Mouse (Mus musculus) CD4-positive helper T cell, adult 2 months (primary cell): Measurements from ENCODE around the gene Nudcd3.

ENCODE experiments used
- DNase-seq: peaks from one replicate; pipeline ENCODE4 v3.0.0-alpha.2; 2012; ENCODE audit warnings: low read depth, missing footprints, low spot score

Nudcd3 gene

GRCm38 (mm10) chr11:6178673-6179166 lies 21.5 kb downstream of the Nudcd3 start:
- DNase-seq, result peak; percentile 72

- no peak for DNase-seq
Measured at GRCm38 (mm10) chr11:6177781-6178420, 22.3 kb downstream of the Nudcd3 start.

- no peak for DNase-seq
Measured at GRCm38 (mm10) chr11:6175506-6175905, 24.7 kb downstream of the Nudcd3 start.

DNA sequence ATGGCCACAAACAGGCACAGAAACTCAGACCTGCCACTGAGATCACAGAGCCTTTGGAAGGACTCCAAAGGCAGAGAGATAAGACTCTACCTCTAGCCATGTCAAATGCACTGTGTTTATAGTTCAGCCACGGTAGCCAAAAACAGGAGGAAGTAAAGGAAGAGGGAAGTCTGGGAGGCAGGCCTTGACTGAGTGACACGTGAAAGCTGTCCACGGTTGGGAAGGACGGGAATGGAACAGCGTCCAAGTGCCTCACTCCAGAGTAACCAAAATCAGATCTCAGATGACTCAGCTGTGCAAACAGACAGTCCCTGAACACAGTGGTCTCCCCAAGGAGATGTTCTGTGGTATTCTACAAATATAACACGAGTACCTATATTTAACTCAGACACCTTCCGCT lies 25.5 kb downstream of the Nudcd3 start:
- no peak for DNase-seq

DNA sequence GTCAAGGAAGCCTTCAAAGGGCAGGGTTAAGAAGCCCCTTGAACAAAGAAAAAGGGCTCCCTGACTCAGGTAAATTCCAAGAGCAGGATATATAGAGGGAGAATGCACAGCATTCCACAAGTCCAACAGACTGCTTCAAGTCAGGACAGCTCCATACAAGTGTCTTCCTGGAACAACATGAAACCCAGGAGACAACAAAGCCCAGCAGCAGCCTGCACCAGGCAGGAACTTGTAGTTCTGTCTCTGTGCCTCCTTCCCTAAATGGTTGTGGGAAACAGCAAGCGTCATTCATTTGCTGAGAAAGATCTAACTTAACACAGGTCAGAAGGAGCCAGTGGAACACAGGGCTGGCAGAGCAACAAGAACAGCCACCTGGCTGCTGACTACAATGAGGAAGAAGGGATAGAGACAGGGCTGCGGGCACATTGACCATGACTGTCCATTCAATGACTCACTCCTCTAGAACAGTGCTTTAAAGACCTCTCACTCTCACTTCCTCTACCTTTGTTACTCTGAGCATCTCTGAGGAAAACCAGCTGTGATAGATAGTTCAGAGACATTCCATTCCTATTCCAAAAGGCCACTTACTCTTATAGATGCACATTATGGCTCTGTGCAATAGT lies 31.1 kb downstream of the Nudcd3 start:
- no peak for DNase-seq

- DNase-seq, result no peak
Measured at GRCm38 (mm10) chr11:6166351-6166750, 33.9 kb downstream of the Nudcd3 start.

DNA sequence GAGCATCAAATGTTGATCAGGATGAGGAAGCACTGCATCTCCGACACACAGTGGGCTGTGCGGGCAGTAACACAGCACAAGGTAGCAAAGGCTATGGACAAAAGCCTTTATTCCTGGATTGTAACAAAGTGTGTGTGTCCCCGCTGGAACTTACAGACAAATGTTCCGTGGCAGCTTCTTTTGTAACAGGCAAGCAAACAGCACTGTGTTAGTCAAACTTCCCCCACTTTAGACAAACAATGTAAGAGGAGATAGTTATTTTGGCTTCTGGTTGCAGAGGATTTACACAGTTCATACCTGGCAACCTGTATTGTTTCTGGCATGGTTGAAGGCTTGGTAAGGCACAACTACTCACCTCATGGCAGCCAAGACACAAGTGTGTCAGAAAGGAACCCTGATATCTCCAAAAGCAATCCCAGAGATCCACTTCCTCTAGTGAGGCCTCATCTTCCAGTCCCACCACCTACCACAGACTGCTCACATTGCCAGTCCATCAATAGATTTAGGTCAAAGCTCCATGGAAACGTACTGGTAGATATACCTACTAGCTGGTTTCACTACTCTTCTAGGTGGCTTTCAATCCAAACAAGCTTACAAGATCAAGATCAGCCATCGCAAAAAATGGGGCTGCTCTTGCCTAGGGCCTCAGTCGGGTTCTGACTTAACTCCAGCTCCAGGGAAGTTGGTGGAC lies 34.7 kb downstream of the Nudcd3 start:
- DNase-seq, result no peak

GRCm38 (mm10) chr11:6164781-6165180 lies 35.4 kb downstream of the Nudcd3 start:
- no peak for DNase-seq

GRCm38 (mm10) chr11:6163706-6164105 lies 36.5 kb downstream of the Nudcd3 start:
- DNase-seq, result no peak

DNA sequence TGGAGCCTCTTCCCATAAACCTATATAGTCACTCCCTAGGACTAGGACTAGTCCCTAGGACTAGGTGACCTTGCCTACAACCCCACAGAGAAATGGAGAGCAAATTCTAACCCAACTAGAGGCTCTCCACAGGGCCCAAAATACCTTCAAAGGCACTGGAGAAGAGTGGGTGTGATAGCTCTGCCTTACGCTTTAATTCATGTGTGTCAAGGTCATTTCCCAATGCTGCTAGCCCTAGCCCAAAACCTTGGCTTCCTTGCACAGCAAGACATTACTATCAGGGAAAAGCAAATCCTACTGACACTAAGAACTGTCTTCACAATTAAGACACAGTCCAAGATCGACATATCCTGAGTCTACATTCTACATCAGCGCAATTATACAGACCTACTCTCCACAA lies 37.2 kb downstream of the Nudcd3 start:
- no peak for DNase-seq

DNA sequence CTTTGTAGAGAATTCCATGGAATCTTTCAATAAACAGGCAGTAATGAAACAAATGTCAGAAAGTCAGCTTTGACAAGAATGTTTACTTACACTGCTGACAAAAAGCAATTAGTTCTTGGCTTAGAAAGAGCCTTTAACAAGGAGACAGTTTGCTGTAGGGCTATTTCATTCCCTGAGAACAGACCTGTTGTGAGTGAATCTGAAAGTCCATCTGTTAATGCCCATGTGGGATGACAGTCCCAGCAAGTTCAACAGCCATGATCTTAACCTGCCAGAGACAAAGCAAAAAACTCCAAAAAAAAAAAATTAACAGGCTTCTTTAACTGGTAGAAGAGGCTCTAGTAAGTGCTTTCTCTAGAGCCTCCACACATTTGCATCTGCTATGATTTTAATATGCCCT lies 38.7 kb downstream of the Nudcd3 start:
- DNase-seq, result no peak

GRCm38 (mm10) chr11:6160663-6161271 lies 39.4 kb downstream of the Nudcd3 start:
- DNase-seq, result no peak

- DNase-seq, result no peak
Measured at GRCm38 (mm10) chr11:6159704-6160275, 40.4 kb downstream of the Nudcd3 start.

DNA sequence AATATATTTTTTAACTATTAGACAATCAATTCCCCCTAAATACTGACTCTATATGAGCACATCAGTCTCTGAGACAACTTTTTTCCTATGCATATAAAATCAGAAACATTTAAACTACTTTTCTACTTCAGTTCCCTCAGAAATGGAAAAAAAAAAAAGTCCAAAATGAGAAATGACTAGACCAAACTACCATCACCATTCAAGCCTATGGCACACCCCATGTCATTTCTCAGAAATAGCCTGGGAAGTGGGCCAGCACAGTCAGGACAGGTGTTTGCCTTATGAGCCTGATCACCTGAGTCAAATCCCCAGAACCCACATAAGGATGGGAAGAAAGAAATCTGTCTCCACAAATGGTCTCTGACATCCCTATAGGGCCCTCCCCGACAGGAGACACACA lies 41.7 kb downstream of the Nudcd3 start:
- no peak for DNase-seq

DNA sequence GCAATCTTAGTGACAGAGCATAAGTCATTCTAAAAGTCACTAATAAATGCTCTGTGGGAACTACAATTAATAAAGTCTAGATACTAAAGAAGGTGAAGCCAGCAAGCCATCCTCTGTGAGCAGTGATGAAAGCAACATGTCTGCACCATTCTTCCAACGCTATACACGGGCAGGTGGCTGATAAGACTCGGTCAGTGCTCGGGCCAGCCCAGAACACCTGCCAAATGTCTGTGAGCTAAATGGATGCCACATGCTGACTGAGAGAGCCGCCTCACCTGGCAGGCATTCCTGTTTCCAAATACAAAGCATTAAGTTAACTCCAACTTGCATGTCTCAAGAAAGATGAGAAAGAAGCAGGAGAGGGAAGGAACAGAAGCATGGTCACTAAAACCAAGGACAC lies 43.1 kb downstream of the Nudcd3 start:
- no peak for DNase-seq

GRCm38 (mm10) chr11:6156651-6157050 lies 43.6 kb downstream of the Nudcd3 start:
- DNase-seq, result no peak

DNA sequence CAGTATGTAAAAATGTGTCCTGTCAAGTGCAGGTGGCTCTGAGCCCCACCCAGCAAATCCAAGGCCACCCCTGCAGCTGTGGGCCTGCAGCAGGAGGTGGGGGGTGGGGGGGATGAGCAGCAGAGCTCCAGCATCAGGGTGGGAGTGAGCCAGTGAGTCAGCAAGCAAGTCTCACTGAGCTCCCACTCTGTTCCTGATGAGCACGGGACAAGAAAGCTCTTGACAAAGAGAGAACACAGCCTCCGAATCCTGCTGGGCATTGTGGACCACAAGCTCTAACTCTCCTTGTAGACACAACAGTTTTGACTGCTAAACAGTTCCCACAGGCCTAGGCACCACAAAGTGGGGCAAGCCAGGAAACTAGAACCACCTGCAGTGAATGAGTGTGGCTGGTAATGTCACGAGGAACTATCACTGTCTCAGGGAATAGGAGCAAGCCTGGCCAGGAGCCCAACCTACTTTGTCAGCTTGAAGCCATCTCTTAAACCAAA lies 46.0 kb downstream of the Nudcd3 start:
- no peak for DNase-seq

GRCm38 (mm10) chr11:6152864-6153263 lies 47.4 kb downstream of the Nudcd3 start:
- peak; percentile 52 for DNase-seq

GRCm38 (mm10) chr11:6138233-6138950 lies 61.8 kb downstream of the Nudcd3 start:
- no peak for DNase-seq

GRCm38 (mm10) chr11:6132886-6133285 lies 67.3 kb downstream of the Nudcd3 start:
- DNase-seq, result no peak

DNA sequence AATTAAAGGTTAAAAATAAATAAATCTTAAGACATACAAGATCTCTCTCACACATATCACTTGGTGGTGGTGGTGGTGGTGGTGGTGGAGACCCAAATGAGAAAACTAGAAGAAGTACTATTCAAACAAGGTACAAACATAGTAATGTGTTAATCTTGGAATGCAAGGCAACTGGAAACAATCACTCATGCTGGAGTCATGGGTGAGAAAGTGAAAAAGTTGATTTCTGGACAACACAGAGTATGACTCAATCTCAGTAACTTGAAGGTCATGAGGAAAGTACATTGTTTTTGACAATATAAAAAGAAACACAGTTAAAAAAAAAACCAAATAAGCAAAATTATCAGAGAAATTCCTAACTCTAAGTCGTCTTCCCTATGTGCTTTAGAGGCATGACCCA lies 69.6 kb downstream of the Nudcd3 start:
- DNase-seq, result no peak
